Mouse (Mus musculus): ENCODE measurements at regions not wholly inside any gene's neighbourhood (a gene's known extent, or its start where the extent isn't known, plus 50 kb on each side); places are given as distances from the start of the nearest gene placed in this dataset.

- TF ChIP-seq CTCF (IDR thresholded peaks at IDR 0.05; ENCODE audit: extremely low read depth, insufficient read length, insufficient replicate concordance, low read depth, low read length), result no peak
- Histone ChIP-seq H3K36me3 (ENCODE audit: control insufficient read depth, insufficient read depth, low read length) (no peaks in the 10 kb centered on the region), H3K4me3 (ENCODE audit: low read depth, low read length) (no peak overlapping the region), H3K27me3 (ENCODE audit: control insufficient read depth, insufficient read depth, low read length) (no peaks in the 10 kb centered on the region), H3K4me1 (ENCODE audit: control insufficient read depth, insufficient read depth, insufficient read length, low read length) (no peaks in the 10 kb centered on the region), H3K27ac (ENCODE audit: insufficient read depth, low read depth, low read length) (no peak overlapping the region)
- 68% methylated on average over 5 of the region's 5 CpGs for WGBS
These were observed 572.9 kb downstream of the Tmem132b start for GRCm38 (mm10) chr5:126104464-126104863.

GRCm38 (mm10) chr5:126104883-126105282 is 573.3 kb downstream of the Tmem132b start:
- TF ChIP-seq CTCF (IDR thresholded peaks at IDR 0.05; ENCODE audit: extremely low read depth, insufficient read length, insufficient replicate concordance, low read depth, low read length), result no peak
- TF ChIP-seq POLR2A (IDR thresholded peaks at IDR 0.05; ENCODE audit: low read depth, low read length), result no peak

GRCm38 (mm10) chr5:126105446-126105845 is 573.9 kb downstream of the Tmem132b start:
- 72% methylated on average over 1 of the region's 1 CpGs for WGBS

More at GRCm38 (mm10) chr5:126104883-126105282, 573.3 kb downstream of the Tmem132b start:
- Histone ChIP-seq H3K4me1 (ENCODE audit: control insufficient read depth, insufficient read depth, insufficient read length, low read length) (no peaks in the 10 kb centered on the region), H3K36me3 (ENCODE audit: control insufficient read depth, insufficient read depth, low read length) (no peaks in the 10 kb centered on the region), H3K4me3 (ENCODE audit: low read depth, low read length) (no peak overlapping the region), H3K27ac (ENCODE audit: insufficient read depth, low read depth, low read length) (no peak overlapping the region), H3K27me3 (ENCODE audit: control insufficient read depth, insufficient read depth, low read length) (no peaks in the 10 kb centered on the region)
- WGBS, result 30% methylated on average over 1 of the region's 1 CpGs

GRCm38 (mm10) chr5:126107020-126107419 is 575.4 kb downstream of the Tmem132b start:
- Histone ChIP-seq H3K27me3 (ENCODE audit: control insufficient read depth, insufficient read depth, low read length) (no peaks in the 10 kb centered on the region), H3K4me3 (ENCODE audit: low read depth, low read length) (no peak overlapping the region), H3K36me3 (ENCODE audit: control insufficient read depth, insufficient read depth, low read length) (no peaks in the 10 kb centered on the region), H3K4me1 (ENCODE audit: control insufficient read depth, insufficient read depth, insufficient read length, low read length) (no peaks in the 10 kb centered on the region), H3K27ac (ENCODE audit: insufficient read depth, low read depth, low read length) (no peak overlapping the region)
- 80% methylated on average over 5 of the region's 5 CpGs for WGBS
- TF ChIP-seq POLR2A (IDR thresholded peaks at IDR 0.05; ENCODE audit: low read depth, low read length) (no peak), CTCF (IDR thresholded peaks at IDR 0.05; ENCODE audit: extremely low read depth, insufficient read length, insufficient replicate concordance, low read depth, low read length) (no peak)

More at GRCm38 (mm10) chr5:126105446-126105845, 573.9 kb downstream of the Tmem132b start:
- TF ChIP-seq CTCF (IDR thresholded peaks at IDR 0.05; ENCODE audit: extremely low read depth, insufficient read length, insufficient replicate concordance, low read depth, low read length), result no peak
- no peak for TF ChIP-seq POLR2A (IDR thresholded peaks at IDR 0.05; ENCODE audit: low read depth, low read length)
- Histone ChIP-seq H3K36me3 (ENCODE audit: control insufficient read depth, insufficient read depth, low read length) (no peaks in the 10 kb centered on the region), H3K27ac (ENCODE audit: insufficient read depth, low read depth, low read length) (no peak overlapping the region), H3K4me1 (ENCODE audit: control insufficient read depth, insufficient read depth, insufficient read length, low read length) (no peaks in the 10 kb centered on the region), H3K27me3 (ENCODE audit: control insufficient read depth, insufficient read depth, low read length) (no peaks in the 10 kb centered on the region), H3K4me3 (ENCODE audit: low read depth, low read length) (no peak overlapping the region)

GRCm38 (mm10) chr5:126108837-126109236 is 577.3 kb downstream of the Tmem132b start:
- WGBS, result 53% methylated on average over 3 of the region's 3 CpGs
- no peak overlapping the region for H3K4me3 ChIP-seq (ENCODE audit: low read depth, low read length)

GRCm38 (mm10) chr5:126117291-126117690 is 585.7 kb downstream of the Tmem132b start:
- Histone ChIP-seq H3K4me1 (ENCODE audit: control insufficient read depth, insufficient read depth, insufficient read length, low read length) (no peaks in the 10 kb centered on the region), H3K4me3 (ENCODE audit: low read depth, low read length) (no peak overlapping the region), H3K27ac (ENCODE audit: insufficient read depth, low read depth, low read length) (no peak overlapping the region), H3K36me3 (ENCODE audit: control insufficient read depth, insufficient read depth, low read length) (no peaks in the 10 kb centered on the region), H3K27me3 (ENCODE audit: control insufficient read depth, insufficient read depth, low read length) (no peaks in the 10 kb centered on the region)
- 91% methylated on average over 2 of the region's 2 CpGs for WGBS
- TF ChIP-seq POLR2A (IDR thresholded peaks at IDR 0.05; ENCODE audit: low read depth, low read length) (no peak), CTCF (IDR thresholded peaks at IDR 0.05; ENCODE audit: extremely low read depth, insufficient read length, insufficient replicate concordance, low read depth, low read length) (no peak)

More at GRCm38 (mm10) chr5:126108837-126109236, 577.3 kb downstream of the Tmem132b start:
- TF ChIP-seq CTCF (IDR thresholded peaks at IDR 0.05; ENCODE audit: extremely low read depth, insufficient read length, insufficient replicate concordance, low read depth, low read length), result no peak
- TF ChIP-seq POLR2A (IDR thresholded peaks at IDR 0.05; ENCODE audit: low read depth, low read length), result no peak
- Histone ChIP-seq H3K27ac (ENCODE audit: insufficient read depth, low read depth, low read length) (no peak overlapping the region), H3K4me1 (ENCODE audit: control insufficient read depth, insufficient read depth, insufficient read length, low read length) (no peaks in the 10 kb centered on the region), H3K27me3 (ENCODE audit: control insufficient read depth, insufficient read depth, low read length) (no peaks in the 10 kb centered on the region), H3K36me3 (ENCODE audit: control insufficient read depth, insufficient read depth, low read length) (no peaks in the 10 kb centered on the region)

GRCm38 (mm10) chr5:126117906-126118521 is 586.4 kb downstream of the Tmem132b start:
- 28% methylated on average over 5 of the region's 5 CpGs for WGBS
- no peak overlapping the region for H3K4me3 ChIP-seq (ENCODE audit: low read depth, low read length)
- H3K36me3 ChIP-seq (ENCODE audit: control insufficient read depth, insufficient read depth, low read length), result no peaks in the 10 kb centered on the region

More at GRCm38 (mm10) chr5:126117906-126118521, 586.4 kb downstream of the Tmem132b start:
- Histone ChIP-seq H3K27me3 (ENCODE audit: control insufficient read depth, insufficient read depth, low read length) (no peaks in the 10 kb centered on the region), H3K27ac (ENCODE audit: insufficient read depth, low read depth, low read length) (no peak overlapping the region), H3K4me1 (ENCODE audit: control insufficient read depth, insufficient read depth, insufficient read length, low read length) (no peaks in the 10 kb centered on the region)
- TF ChIP-seq POLR2A (IDR thresholded peaks at IDR 0.05; ENCODE audit: low read depth, low read length), result no peak
- no peak for TF ChIP-seq CTCF (IDR thresholded peaks at IDR 0.05; ENCODE audit: extremely low read depth, insufficient read length, insufficient replicate concordance, low read depth, low read length)

Measured in small intestine, adult 2 months (tissue).